Mouse (Mus musculus) liver, embryonic 14.5 days (tissue): ENCODE results near the gene Egr4.

Experiments used
- CTCF ChIP-seq: IDR thresholded peaks from 2 replicates; pipeline ENCODE4 v1.5.1; 2016; ENCODE audit warnings: antibody characterized with exemption, low read depth, control low read depth
- EP300 ChIP-seq: IDR thresholded peaks from 2 replicates; pipeline ENCODE4 v1.6.1; 2016; ENCODE audit warnings: antibody characterized with exemption, low read depth

DNA sequence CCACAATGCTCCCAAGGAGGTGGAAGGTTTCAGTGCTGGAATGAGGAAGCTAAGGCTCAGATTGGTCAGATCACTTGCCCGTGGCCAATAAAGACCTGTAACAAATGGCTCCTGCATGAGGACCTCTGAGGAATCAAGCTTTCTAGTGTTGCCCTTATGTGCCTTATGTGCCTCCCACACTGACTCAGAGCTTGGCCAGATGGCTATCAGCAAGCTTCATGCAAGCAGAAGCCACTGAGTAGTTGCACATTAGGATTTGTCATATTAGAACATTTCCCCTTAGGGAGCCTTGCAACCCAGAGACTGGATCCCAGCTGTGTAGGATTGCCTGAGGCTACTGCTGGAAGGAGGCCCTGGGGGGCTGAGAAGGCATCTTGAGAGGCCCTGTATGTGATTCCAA lies 13.0 kb downstream of the Egr4 start:
- TF ChIP-seq EP300 (no peak), CTCF (no peak)
